Mouse (Mus musculus) right cerebral cortex, postnatal 14 days (tissue): ENCODE measurements around the gene Btnl10.
"Not testable (repeated sequence)": the region's sequence is repeated elsewhere in the genome, so short reads cannot be mapped to it uniquely, and the experiment has no call there.

Experiments
- DNase-seq: peaks from one replicate; pipeline ENCODE4 v3.0.0; 2022

Gene Btnl10

GRCm38 (mm10) chr11:58931576-58931975 lies 13.9 kb downstream of the Btnl10 start:
- DNase-seq, result no peak

- DNase-seq, result no peak
Measured at GRCm38 (mm10) chr11:58937909-58938308, 20.2 kb downstream of the Btnl10 start.

- peak; percentile 87 for DNase-seq
Measured at GRCm38 (mm10) chr11:58938322-58939087, 20.8 kb downstream of the Btnl10 start, which contains the start of gene Rnf187. Rnf187 (minus strand) TSS chr11:58938916.

DNA sequence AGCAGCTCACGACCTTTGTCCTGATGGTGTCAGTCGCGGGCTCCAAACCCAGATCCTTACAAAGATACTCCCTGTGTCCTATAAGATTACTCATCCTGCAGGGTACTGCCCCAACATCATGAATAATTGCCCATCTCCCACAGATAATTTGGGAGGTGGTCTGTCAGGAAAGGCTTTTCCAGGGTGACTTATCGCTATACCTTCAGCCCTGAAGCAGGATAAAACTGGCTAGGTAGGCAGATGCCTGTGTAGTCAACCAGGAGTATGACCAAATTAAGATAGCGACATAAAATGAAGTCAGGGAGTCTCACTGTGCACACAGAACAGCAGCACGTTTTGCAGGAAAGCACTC lies 21.4 kb downstream of the Btnl10 start:
- DNase-seq, result no peak

DNA sequence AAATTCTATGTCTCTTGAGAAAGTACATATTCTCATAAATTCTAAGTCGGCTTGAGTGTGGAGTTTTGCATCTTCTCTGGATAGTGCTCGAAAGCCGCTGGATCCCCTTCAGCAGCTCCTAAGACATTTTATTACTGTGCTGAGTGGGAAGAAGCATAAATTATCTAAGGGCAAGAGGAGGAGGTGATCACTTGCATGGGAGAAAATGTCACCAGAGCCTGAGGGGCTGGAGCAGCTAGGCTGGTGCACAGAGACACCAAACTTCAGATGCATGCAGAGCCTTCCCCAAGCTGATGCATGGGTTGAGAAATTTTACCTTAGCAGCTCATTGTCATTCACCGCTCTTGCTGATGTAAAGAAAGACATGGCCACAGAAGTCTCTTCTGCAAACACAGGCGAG lies 26.4 kb downstream of the Btnl10 start:
- DNase-seq, result no peak

DNA sequence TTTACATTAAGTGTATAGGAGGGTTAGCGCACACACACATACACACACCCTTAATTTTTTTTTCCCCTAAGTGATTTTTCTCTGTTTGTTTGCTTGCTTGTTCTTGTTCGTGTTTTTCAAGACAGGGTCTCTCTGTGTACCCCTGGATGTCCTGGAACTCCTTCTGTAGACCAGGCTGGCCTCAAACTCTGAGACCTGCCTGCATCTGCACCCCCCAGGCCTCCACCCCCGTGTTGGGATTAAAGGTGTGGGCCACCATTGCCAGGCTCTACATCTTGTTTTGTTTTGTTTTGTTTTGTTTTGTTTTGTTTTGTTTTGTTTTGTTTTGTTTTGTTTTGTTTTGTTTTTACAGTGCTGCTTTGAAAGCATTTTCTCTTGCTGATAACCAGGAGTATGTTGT lies 29.6 kb downstream of the Btnl10 start:
- DNase-seq, result no peak

- peak; percentile 71 for DNase-seq
Measured at GRCm38 (mm10) chr11:58947798-58948528, 30.3 kb downstream of the Btnl10 start.

DNA sequence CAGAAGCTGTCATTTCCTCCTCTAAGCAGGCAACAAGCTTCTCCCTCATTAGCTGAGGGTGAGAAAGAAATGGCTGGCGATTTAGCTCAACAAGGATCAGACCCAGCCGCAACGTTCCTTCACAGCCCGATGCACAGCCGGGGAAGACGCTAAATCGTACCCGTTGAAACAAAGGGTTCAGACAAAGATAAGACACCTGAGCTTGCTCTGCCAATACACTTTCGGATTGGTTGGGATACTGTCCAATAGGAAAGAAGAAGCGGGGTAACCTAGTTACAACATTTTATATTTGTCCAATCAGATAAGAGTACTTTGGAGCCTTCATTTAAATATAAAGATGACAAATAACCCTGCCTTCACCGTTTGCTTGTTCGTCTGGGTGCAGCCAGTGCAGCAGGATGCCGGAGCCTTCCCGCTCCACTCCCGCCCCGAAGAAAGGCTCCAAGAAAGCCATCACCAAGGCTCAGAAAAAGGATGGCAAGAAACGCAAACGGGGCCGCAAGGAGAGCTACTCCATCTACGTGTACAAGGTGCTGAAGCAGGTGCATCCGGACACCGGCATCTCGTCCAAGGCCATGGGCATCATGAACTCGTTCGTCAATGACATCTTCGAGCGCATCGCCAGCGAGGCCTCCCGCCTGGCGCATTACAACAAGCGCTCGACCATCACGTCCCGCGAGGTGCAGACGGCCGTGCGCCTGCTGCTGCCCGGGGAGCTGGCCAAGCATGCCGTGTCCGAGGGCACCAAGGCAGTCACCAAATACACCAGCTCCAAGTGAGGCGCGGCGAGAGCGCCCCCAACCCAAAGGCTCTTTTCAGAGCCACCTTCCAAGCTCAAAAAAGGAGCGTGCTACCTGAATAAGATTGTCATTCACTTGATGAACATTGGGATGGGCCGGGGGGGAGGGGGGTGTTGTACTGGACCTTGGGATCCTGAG lies 31.1 kb downstream of the Btnl10 start, which contains the start of gene Hist3h2ba:
Hist3h2ba (plus strand) TSS at position 379 of the 938 bp plus-strand sequence.
- peak; percentile 60 for DNase-seq

GRCm38 (mm10) chr11:58949480-58950431 lies 32.0 kb downstream of the Btnl10 start:
- peak; percentile 66 for DNase-seq

- DNase-seq, result no peak
Measured at GRCm38 (mm10) chr11:58951210-58951609, 33.5 kb downstream of the Btnl10 start.

DNA sequence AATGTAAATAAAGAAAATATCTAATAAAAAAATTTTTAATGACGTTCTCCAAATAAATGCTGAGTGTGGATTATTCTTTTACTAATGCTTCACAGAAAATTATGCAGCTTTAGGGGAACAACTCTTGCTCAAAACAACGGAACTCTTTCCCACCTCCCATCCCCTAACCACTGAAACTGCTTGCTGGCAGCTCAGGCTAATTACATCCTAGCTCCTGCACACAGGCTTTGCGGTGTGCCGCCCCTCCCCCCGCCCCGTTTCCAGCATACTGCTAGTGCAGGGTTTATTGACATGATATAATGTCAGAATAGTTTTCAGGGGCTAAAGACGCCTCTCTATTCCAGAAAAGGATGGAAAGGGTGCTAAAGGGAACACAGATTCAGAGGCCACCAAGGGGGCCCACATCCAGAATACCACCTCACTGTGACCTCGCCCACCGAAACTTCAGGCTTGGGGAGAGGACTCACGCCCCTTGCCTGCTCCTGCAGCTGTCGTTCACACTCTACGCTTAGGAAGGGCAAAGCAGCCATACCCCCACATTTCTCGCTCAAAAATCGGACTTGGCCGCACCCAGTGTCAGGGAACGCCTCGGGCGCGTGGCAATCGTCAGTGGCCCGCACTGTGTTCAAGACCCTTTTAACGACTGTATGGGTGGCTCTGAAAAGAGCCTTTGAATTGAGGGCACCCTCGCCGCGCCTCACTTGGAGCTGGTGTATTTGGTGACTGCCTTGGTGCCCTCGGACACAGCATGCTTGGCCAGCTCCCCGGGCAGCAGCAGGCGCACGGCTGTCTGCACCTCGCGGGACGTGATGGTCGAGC lies 35.9 kb downstream of the Btnl10 start:
- no peak for DNase-seq

GRCm38 (mm10) chr11:58954170-58954419 lies 36.4 kb downstream of the Btnl10 start:
- DNase-seq, result not testable (repeated sequence)

DNA sequence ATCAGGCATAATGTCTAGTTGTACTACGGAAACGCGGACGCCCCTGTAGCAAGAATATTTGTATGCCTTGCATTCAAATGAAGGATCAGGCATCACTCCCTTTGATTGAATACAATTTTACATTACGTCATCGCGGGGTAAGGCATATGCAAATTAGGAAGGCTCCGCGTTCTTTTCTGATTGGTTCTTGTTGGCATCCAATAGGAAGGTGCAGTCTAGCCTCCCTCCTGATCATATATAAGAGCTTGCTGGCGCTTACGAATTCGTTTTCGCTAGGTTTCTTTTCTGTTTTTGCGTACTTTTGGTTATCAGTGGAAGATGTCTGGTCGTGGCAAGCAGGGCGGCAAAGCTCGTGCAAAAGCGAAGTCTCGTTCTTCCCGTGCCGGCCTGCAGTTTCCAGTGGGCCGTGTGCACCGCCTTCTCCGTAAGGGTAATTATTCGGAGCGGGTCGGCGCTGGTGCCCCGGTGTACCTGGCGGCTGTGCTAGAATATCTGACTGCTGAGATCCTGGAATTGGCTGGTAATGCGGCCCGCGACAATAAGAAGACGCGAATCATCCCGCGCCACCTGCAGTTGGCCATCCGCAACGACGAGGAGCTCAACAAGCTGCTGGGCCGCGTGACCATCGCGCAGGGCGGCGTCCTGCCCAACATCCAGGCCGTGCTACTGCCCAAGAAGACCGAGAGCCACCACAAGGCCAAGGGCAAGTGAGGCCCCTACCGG lies 36.9 kb downstream of the Btnl10 start, which contains the start of the genes Hist3h2a and Trim17:
Hist3h2a (plus strand) TSS at position 266 of the 723 bp plus-strand sequence.
Trim17 (plus strand) TSS at position 266 of the 723 bp plus-strand sequence.
- peak; percentile 85 for DNase-seq

GRCm38 (mm10) chr11:58955143-58955867 lies 37.6 kb downstream of the Btnl10 start:
- no peak for DNase-seq

- no peak for DNase-seq
Measured at GRCm38 (mm10) chr11:58955868-58956257, 38.2 kb downstream of the Btnl10 start.

GRCm38 (mm10) chr11:58957226-58957914 lies 39.7 kb downstream of the Btnl10 start:
- DNase-seq, result no peak

DNA sequence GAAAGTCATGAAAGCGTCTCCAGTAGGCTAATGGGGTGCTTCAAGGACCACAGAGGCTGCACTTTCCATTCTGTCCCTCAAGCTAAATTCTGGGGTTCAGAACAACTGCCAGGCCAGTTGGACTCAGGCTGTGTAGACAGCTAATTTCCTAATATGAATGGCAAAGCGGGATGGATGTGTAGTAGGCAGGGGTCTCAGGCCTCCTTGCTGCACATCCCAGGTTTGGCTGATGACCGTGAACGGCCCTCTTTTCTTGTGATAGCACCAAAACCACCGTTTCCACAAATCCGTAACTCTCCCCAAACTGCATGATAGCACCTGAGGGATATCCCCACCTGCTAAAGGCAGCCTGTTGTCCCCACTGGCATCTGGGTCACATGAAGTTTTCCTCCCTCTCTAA lies 40.8 kb downstream of the Btnl10 start:
- DNase-seq, result no peak

DNA sequence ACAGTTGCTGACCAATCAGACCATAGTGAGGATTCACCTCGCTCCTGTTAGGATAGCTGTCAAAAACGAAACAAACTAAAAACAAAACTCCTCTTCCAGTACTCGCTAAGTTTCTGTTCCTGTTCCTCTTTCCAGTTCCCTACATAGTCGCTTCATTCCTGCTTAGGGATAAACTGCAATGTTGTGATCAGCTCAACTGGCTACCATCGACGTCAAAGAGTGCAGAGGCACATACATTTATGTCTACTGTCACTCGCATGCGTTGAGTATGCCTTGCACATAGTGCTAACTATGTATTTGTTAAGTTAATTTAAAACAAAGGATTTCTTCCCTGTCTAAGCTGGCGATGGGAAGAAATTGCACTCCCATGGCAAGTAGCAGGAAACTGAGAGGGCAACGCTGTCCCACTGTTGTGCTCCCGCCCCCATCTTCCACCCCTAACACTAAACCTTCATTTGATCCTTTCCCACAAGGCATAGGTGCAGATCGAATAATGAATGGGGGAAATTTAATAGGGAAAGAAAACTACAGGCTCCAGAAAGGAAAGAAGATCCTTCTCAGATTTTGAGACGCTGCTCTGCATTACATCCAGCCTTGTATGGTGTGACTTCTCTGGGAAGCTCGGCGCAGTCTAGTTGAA lies 41.6 kb downstream of the Btnl10 start:
- no peak for DNase-seq
